Mouse (Mus musculus) left cerebral cortex, adult 2 months (tissue): Measurements from ENCODE around the gene Glod4. TPM values are rescaled to one million over a fixed set of nuclear protein-coding genes. Genes with fewer than 3 reads are reported as not detected.

Experiments
- DNase-seq, 2 experiments: peaks; one replicate each; pipeline ENCODE4 v3.0.0; 2021 to 2022; ENCODE audit warnings: low spot score in 2 of 2, mixed read lengths in 1 of 2; ENCODE audit errors: extremely low spot score in 1 of 2
- H3K27ac ChIP-seq: fragments of 200-600 bp; 2 replicates; pipeline ENCODE4 v1.8.1; 2022
- H3K4me3 ChIP-seq: fragments of 200-600 bp; 2 replicates; pipeline ENCODE4 v1.8.1; 2022
- CTCF ChIP-seq: fragments of 200-600 bp; IDR thresholded peaks from 2 replicates; pipeline ENCODE4 v1.8.1; 2022; ENCODE audit warnings: antibody characterized with exemption, mild to moderate bottlenecking, moderate library complexity
- intact Hi-C: fragments of 180-260 bp; cut with DNase I; formaldehyde crosslinking; loops from one replicate; pipeline ENCODE4 v1.15.1; 2025
- total RNA-seq, 2 experiments: library from RNA; stranded (reverse); gene quantifications; 2 replicates each; pipeline ENCODE4 v1.2.3; 2021

Glod4 gene
- total RNA-seq, 2 experiments from 2014 or later = 48.1 to 58.1 TPM

DNA sequence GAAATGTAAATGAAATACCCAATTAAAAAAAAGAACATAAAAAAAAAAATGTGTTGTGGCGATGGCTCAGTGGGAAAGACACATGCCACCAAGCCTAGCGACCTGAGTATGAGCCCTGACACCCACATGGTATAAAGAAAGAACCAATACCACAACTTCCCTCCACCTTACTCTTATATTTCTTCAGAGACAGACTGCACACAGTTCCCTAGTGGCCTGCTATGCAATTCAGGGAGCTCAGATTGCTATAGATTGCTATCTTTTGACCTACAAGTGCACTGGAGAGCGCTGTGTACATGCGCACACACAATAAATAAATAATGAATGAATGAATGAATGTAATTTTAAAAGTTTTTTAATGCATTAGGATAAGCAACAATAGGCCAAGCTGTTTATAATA is 59.8 kb downstream of the Glod4 start:
- Histone ChIP-seq H3K4me3 (no peak overlapping the region), H3K27ac (no peak overlapping the region)
- intact Hi-C loops = no loop called here
- no peak for DNase-seq
- TF ChIP-seq CTCF = no peak

DNA sequence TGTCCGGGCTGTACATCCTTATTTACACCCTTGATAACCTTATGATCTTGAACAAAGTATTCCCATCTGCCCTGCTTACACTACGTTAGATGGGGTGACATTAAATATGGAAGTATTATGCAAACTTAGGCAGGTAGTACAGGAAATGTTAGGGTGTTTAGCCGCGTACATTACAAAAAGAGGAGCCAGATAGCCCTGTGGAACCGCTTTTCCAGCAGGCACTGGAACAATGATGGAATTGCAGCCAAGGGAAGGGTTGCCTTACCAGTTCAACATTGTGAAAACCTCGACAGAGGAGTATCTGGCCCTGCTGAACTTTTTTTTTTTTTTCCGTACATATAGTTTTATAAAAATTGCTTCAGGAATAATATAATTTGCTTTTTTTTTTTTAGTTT is 63.4 kb downstream of the Glod4 start:
- H3K27ac ChIP-seq = peak overlapping the region; percentile 62
- no peak for TF ChIP-seq CTCF
- DNase-seq = no peak
- intact Hi-C loops = no loop called here
- H3K4me3 ChIP-seq = peak overlapping the region; percentile 70

GRCm38 (mm10) chr11:76179495-76180145 is 63.9 kb downstream of the Glod4 start, which contains the start of the genes Vps53 and Fam57a:
TSS of gene Vps53 (minus strand) at chr11:76179647.
TSS of gene Fam57a (plus strand) at chr11:76179671.
- no peak; the same call in 1 of the 2 replicates for TF ChIP-seq CTCF
- peak within 1 kb of the TSS; percentile 70 for H3K4me3 ChIP-seq
- intact Hi-C loops = loop anchor here (1.0 kb wide), 1 partner anchor 22 kb away; no protein-coding TSS in a partner anchor
- peak within 1 kb of the TSS; percentile 62 for H3K27ac ChIP-seq
- DNase-seq = peak; percentile 87

DNA sequence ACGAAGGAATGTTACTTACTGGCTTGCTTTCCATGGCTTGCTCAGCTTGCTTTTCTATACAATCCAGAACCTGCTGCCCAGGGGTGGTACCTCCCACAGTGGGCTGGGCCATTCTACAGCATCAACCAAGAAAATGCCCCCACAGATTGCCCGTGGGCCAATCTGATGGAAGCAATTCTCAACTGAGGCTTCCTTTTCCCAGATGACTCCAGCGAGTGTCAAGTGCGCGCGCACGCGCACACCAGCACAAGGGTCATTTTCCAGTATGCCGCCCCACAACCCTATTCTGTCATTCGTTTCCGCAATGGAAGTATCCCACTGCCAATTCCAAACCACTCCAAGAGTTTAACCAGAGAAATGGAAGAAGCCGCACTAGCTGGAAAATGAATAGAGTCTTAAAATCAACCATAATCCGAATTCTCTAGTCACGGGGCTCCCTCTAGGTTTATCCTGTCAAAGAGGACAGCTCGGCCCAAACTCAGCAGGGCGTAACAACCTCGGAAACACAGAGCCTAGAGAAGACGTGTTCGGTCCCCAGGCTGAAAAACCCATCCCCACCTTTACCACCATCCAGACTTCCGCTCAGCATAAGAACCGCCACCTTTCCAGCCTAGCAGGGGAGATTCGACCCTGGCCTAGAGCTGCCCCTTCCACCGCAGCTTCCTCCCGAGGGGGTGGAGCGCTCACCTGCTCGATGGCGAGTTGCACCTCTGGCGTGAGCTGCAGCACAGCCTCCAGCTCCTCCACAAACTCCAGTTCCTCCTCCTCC is 64.6 kb downstream of the Glod4 start:
- intact Hi-C loops = loop anchor here (1.0 kb wide), 1 partner anchor 22 kb away; no protein-coding TSS in a partner anchor
- TF ChIP-seq CTCF = no peak
- peak overlapping the region; percentile 70 for H3K4me3 ChIP-seq
- DNase-seq = peak; percentile 35 to 56
- H3K27ac ChIP-seq = peak overlapping the region; percentile 62

- intact Hi-C loops = no loop called here
- no peak overlapping the region for H3K27ac ChIP-seq
- TF ChIP-seq CTCF = no peak
- no peak for DNase-seq
- no peak overlapping the region for H3K4me3 ChIP-seq
These were observed 73.3 kb downstream of the Glod4 start for GRCm38 (mm10) chr11:76170207-76170606.

DNA sequence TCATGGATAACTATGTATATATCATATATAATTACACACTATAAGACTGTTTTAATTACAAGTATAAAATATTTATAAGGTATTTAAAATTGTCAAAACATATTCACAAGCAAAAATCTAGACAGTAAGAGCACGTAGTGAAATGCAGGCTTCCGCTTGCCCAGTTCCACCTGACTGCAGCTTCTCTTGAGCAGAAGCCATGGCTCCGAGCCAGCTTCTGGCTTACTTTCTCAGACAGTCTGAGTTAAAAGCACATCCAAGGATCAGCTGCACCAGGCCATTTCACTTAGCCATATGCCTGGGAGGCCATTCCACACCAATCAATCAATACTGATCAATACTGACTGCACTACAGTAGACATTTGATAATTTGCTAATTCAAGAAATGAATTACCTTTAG is 74.5 kb downstream of the Glod4 start:
- H3K27ac ChIP-seq = no peak overlapping the region
- TF ChIP-seq CTCF = no peak
- intact Hi-C loops = loop anchor here (5.0 to 10.0 kb wide), 2 partner anchors 82 to 164 kb away; no protein-coding TSS in a partner anchor
- no peak overlapping the region for H3K4me3 ChIP-seq
- no peak for DNase-seq

DNA sequence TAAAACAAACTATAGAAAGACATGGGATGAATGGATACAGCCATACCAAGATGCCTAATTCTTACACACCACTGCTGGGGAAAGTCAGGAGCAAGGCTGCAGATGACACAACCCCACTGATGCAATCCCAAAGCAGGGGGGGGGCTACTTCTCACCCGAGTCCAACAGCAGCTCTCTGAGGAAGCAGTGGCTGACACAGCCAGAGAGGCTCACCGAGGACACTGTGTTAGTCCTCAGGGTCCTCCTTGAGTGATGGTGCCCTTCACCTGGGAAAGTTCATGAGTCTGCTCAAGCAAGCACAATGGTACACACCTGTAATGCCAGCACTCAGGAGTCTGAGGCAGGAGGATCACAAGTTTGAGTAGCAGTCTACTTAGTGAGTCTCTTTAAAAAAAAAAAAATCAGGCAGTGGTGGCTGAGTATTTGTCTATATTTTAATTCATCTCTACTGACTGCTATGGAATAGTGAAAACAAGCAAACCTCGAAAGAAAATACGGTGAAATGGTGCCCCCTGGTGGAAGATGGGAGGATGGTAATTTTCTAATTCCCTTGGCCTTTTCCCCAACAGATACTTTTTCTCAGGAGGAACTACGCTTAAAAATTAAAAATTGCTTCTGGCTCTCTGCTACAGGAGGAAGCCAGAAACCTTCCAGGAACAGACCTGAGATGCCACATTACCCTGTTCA is 76.3 kb downstream of the Glod4 start:
- Histone ChIP-seq H3K4me3 (no peak overlapping the region), H3K27ac (no peak overlapping the region)
- intact Hi-C loops = loop anchor here (1.0 to 10.0 kb wide), 4 partner anchors 80 to 385 kb away; no protein-coding TSS in a partner anchor
- TF ChIP-seq CTCF = peak; percentile 82
- peak; percentile 71 to 72 for DNase-seq

- TF ChIP-seq CTCF = no peak
- no peak for DNase-seq
- H3K27ac ChIP-seq = no peak overlapping the region
- no peak overlapping the region for H3K4me3 ChIP-seq
- intact Hi-C loops = loop anchor here (1.0 to 10.0 kb wide), 4 partner anchors 79 to 384 kb away; no protein-coding TSS in a partner anchor
These were observed 76.9 kb downstream of the Glod4 start for GRCm38 (mm10) chr11:76166657-76167056.

DNA sequence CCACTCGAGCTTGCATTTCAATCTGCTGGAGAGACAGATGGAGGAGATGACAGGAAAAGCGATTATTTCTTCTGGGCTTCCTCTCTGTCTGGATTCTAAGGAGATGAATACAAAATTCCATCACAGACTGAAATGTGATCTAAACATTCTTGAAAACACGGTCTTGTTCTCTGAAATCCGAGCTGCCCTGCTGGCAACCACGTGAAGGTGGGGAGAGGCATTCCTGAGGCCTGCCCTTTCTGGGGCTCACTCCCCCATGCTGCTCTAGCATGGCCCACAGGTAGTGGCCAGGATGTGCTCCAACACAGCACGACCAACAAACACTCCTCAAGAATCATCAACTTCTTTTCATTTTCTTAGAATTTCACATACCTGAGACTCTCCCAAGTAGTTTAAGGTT is 83.3 kb downstream of the Glod4 start:
- intact Hi-C loops = loop anchor here (10.0 kb wide), 1 partner anchor 155 kb away; no protein-coding TSS in a partner anchor
- TF ChIP-seq CTCF = no peak
- Histone ChIP-seq H3K4me3 (no peak overlapping the region), H3K27ac (no peak overlapping the region)
- DNase-seq = no peak

- no peak overlapping the region for H3K4me3 ChIP-seq
These were observed 85.2 kb downstream of the Glod4 start for GRCm38 (mm10) chr11:76158375-76158774.

DNA sequence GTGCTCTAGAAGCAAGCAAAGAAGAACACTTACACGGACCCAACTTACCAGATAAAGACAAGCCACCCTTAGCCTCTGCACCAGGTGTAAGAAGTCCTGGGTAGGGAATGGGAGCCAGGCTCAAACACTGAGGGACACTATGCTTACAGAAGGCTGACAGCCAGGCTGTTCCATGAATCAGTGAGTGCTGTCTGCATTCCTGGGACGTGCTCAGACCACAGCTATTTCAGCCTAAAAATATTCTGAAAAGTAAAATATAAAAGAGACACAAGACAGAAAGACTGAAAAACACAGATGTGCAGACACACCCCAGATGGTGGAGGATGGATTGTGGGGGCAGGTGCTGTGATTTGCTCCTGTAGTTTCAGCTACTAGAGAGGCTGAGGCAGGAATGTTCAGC is 88.7 kb downstream of the Glod4 start:
- intact Hi-C loops = no loop called here
- no peak for DNase-seq
- Histone ChIP-seq H3K27ac (no peak overlapping the region), H3K4me3 (no peak overlapping the region)
- TF ChIP-seq CTCF = no peak

More at GRCm38 (mm10) chr11:76158375-76158774, 85.2 kb downstream of the Glod4 start:
- intact Hi-C loops = no loop called here
- DNase-seq = no peak
- no peak for TF ChIP-seq CTCF
- H3K27ac ChIP-seq = no peak overlapping the region
